Mouse (Mus musculus) c-Kit-positive CD71-positive TER-119-positive erythroid progenitor cells, embryonic 14.5 days (primary cell): ENCODE measurements around the gene Cnga4.
"Not testable (repeated sequence)": the region's sequence is repeated elsewhere in the genome, so short reads cannot be mapped to it uniquely, and the experiment has no call there.

Source experiments
- DNase-seq: peaks from one replicate; pipeline ENCODE4 v3.0.0-alpha.2; 2013; ENCODE audit warnings: low spot score

Cnga4 gene

GRCm38 (mm10) chr7:105416529-105416928, 12.2 kb downstream of the Cnga4 start:
- DNase-seq, result no peak

GRCm38 (mm10) chr7:105418106-105418505, 13.7 kb downstream of the Cnga4 start:
- no peak for DNase-seq

- DNase-seq, result no peak
These were observed 16.5 kb downstream of the Cnga4 start for GRCm38 (mm10) chr7:105420903-105421302.

GRCm38 (mm10) chr7:105424368-105424767, 20.0 kb downstream of the Cnga4 start:
- no peak for DNase-seq

- no peak for DNase-seq
These were observed 21.2 kb downstream of the Cnga4 start, which contains the start of gene Cckbr for GRCm38 (mm10) chr7:105425424-105426043. Cckbr (plus strand) TSS chr7:105425731.

- no peak for DNase-seq
These were observed 21.7 kb downstream of the Cnga4 start for GRCm38 (mm10) chr7:105426051-105426450.

GRCm38 (mm10) chr7:105432058-105432457, 27.7 kb downstream of the Cnga4 start:
- no peak for DNase-seq

- DNase-seq, result no peak
These were observed 29.5 kb downstream of the Cnga4 start for GRCm38 (mm10) chr7:105433859-105434258.

- DNase-seq, result no peak
These were observed 30.4 kb downstream of the Cnga4 start for GRCm38 (mm10) chr7:105434798-105435197.

- no peak for DNase-seq
These were observed 33.8 kb downstream of the Cnga4 start for GRCm38 (mm10) chr7:105437979-105438772.

GRCm38 (mm10) chr7:105441426-105441825, 37.1 kb downstream of the Cnga4 start:
- DNase-seq, result no peak

- no peak for DNase-seq
These were observed 40.7 kb downstream of the Cnga4 start for GRCm38 (mm10) chr7:105445076-105445475.

GRCm38 (mm10) chr7:105453345-105453744, 49.0 kb downstream of the Cnga4 start:
- DNase-seq, result not testable (repeated sequence)
